Mouse (Mus musculus) olfactory bulb, adult 2 months (tissue): ENCODE measurements around the gene Gm21988. TPM values are rescaled to one million over a fixed set of nuclear protein-coding genes. Genes with fewer than 3 reads are reported as not detected.

Experiments
- H3K27ac ChIP-seq: fragments of 200-500 bp; 2 replicates; pipeline ENCODE4 v1.5.1; 2012; ENCODE audit warnings: low read depth, low read length; ENCODE audit not compliant: insufficient read depth
- H3K4me1 ChIP-seq: fragments of 200-500 bp; 2 replicates; pipeline ENCODE4 v1.6.1; 2012; ENCODE audit warnings: low read length; ENCODE audit not compliant: control insufficient read depth, insufficient read depth
- H3K4me3 ChIP-seq: fragments of 200-500 bp; 2 replicates; pipeline ENCODE4 v1.5.1; 2012; ENCODE audit warnings: mild to moderate bottlenecking, low read depth, low read length, moderate library complexity; ENCODE audit not compliant: insufficient read depth
- CTCF ChIP-seq: fragments of 200-500 bp; IDR thresholded peaks from 2 replicates; pipeline ENCODE4 v1.5.1; 2012; ENCODE audit warnings: low read depth, mild to moderate bottlenecking, low read length, moderate library complexity; ENCODE audit not compliant: insufficient read depth
- POLR2A ChIP-seq: fragments of 200-500 bp; IDR thresholded peaks from 2 replicates; pipeline ENCODE4 v1.6.1; 2012; ENCODE audit warnings: mild to moderate bottlenecking, low read depth, low read length, moderate library complexity; ENCODE audit not compliant: insufficient read depth
- WGBS: fragments of 180-500 bp; shearing (Covaris S2); methylation state at CpG from one replicate; pipeline ENCODE4 v1.1.7; 2018; 5-methylcytosine and 5-hydroxymethylcytosine counted together
- polyA plus RNA-seq: library from polyadenylated mRNA; stranded (reverse); fragments of >200 nt; gene quantifications from 2 replicates; pipeline ENCODE4 v1.2.4, GENCODE M21; 2012; ENCODE audit warnings: low replicate concordance; ENCODE audit not compliant: missing spikeins, insufficient read depth, insufficient read length

The Gm21988 gene
- polyA plus RNA-seq, 1 experiment, result not detected

DNA sequence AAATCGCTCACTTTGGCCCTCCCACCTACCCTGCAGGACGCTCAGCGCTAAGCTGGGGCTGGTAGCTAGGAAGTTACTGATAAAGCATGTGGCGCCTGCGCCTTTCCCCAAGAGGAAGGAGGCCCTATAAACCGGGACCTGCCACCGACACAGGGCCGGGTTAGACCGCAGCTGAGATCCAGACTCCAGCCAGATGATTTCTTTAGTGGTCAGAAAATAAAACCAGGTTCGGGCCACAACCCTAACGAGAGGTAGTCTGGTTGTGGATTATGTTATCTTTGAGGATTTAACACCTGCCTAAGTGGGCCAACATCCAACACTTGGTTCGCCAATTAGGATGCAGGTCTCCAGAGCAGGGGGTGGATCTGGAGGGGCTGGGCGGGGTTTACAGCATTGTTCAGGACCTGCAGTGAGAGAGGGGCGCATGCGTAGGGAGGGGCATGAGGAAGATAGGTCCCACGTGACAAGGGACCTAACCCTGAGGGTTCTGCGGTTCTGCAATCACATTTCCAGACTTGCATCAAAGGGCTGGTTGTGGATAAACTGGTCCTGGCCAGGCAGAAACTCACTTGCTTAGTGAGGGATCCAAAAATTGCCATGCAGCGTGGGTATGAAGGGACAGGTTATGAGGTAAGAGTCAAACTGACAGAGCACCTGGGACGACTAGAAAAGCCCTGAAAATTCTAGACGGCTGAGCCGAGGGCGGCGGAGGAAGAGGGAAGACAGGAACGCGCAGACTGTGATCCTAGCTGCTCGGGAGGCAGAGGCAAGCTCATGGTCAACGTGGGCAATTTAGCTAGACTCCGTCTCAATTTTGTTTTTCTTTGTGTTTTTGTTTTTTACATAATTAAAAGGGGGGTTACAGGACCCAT lies 18.7 kb downstream of the Gm21988 start, which contains the start of gene Slc16a13:
Gene Slc16a13 (minus strand): TSS at position 334 of the 872 bp plus-strand sequence.
- peaks cover 18% of the 10 kb centered on the region for H3K4me1 ChIP-seq
- H3K27ac ChIP-seq, result peak within 1 kb of the TSS; percentile 72
- H3K4me3 ChIP-seq, result peak within 1 kb of the TSS; percentile 67
- 1% methylated on average over 28 of the region's 28 CpGs for WGBS
- TF ChIP-seq POLR2A (peak; percentile 83; the same call in 1 of the 2 replicates), CTCF (no peak)

DNA sequence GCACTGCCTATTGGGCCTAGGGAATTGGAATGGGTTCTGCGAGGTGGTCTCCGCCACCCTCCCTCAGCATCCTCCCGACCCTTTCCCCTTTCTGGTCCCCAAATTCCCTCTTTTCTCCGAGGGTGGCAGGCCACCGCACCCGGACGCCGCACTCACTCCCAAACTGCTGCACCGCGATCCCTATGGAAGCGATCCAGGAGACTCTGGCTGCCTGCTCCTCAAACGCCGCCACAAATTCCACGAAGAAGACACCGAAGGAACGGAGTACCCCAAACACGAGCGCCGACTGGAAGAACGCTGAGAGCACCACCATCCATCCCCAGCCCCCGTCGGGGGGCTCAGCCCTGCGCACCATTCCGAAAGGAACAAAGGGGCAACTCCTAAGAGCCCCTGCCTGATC lies 19.3 kb downstream of the Gm21988 start:
- Histone ChIP-seq H3K4me3 (peak overlapping the region; percentile 67), H3K4me1 (peaks cover 18% of the 10 kb centered on the region), H3K27ac (peak overlapping the region; percentile 67)
- no peak for TF ChIP-seq CTCF
- WGBS, result 2% methylated on average over 24 of the region's 24 CpGs

GRCm38 (mm10) chr11:70219873-70220272 lies 19.8 kb downstream of the Gm21988 start:
- H3K27ac ChIP-seq, result peak overlapping the region; percentile 67
- peaks cover 23% of the 10 kb centered on the region for H3K4me1 ChIP-seq
- no peak for TF ChIP-seq CTCF
- TF ChIP-seq POLR2A, result no peak
- 43% methylated on average over 7 of the region's 7 CpGs for WGBS
- peak overlapping the region; percentile 67 for H3K4me3 ChIP-seq

DNA sequence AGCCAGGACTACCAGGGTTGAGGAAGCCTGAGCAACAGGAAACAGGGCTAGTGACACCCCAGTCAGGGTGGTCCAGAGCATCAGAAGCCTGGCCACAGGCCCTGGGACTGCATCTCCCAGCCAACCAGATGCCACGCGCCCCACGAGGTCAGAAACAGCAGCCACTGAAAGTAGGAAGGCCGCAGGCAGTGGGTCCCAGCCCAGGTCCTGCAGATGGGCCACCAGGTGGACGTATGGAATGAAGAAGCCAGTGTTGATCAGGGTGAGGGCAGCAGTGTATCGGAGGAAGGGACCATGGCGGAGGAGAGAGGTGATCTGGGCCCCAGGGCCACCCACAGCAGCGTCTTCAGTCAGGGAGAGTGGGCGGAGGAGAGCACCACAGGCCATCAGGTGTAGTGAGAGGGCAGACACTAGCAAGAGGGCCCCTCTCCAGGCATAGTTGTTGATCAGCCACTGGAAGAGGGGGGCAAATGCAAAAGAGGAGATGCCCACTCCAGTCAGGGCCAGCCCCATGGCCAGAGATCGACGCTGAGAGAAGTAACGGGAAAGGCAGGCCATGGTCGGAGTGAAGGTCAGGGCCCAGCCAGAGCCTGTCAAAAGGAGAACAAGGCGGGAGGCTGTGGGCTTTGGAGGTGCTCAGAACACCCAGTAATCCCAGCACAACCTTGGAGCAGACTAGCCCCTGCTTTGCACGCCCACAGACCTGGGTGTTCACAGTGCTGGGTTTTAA lies 20.7 kb downstream of the Gm21988 start:
- 88% methylated on average over 15 of the region's 15 CpGs for WGBS
- H3K4me3 ChIP-seq, result no peak overlapping the region

GRCm38 (mm10) chr11:70218039-70218438 lies 21.6 kb downstream of the Gm21988 start:
- Histone ChIP-seq H3K4me3 (no peak overlapping the region), H3K27ac (no peak overlapping the region), H3K4me1 (peaks cover 36% of the 10 kb centered on the region)
- 91% methylated on average over 4 of the region's 4 CpGs for WGBS
- TF ChIP-seq CTCF (no peak), POLR2A (no peak)

More for the DNA sequence above, 20.7 kb downstream of the Gm21988 start:
- Histone ChIP-seq H3K27ac (no peak overlapping the region), H3K4me1 (peaks cover 32% of the 10 kb centered on the region)
- TF ChIP-seq POLR2A (no peak), CTCF (no peak)

- peaks cover 35% of the 10 kb centered on the region for H3K4me1 ChIP-seq
- TF ChIP-seq POLR2A, result no peak
- no peak for TF ChIP-seq CTCF
- H3K27ac ChIP-seq, result no peak overlapping the region
- no peak overlapping the region for H3K4me3 ChIP-seq
- WGBS, result 69% methylated on average over 3 of the region's 3 CpGs
Measured at GRCm38 (mm10) chr11:70216103-70216502, 23.5 kb downstream of the Gm21988 start.

- TF ChIP-seq CTCF (no peak), POLR2A (no peak)
- Histone ChIP-seq H3K4me1 (peaks cover 35% of the 10 kb centered on the region), H3K27ac (no peak overlapping the region), H3K4me3 (no peak overlapping the region)
- 28% methylated on average over 22 of the region's 22 CpGs for WGBS
Measured at GRCm38 (mm10) chr11:70215301-70215700, 24.3 kb downstream of the Gm21988 start.

GRCm38 (mm10) chr11:70214856-70215209 lies 24.8 kb downstream of the Gm21988 start:
- TF ChIP-seq POLR2A, result no peak
- no peak for TF ChIP-seq CTCF
- 21% methylated on average over 18 of the region's 18 CpGs for WGBS
- Histone ChIP-seq H3K4me3 (peak overlapping the region; percentile 49; the same call in 1 of the 2 replicates), H3K27ac (no peak overlapping the region), H3K4me1 (peaks cover 31% of the 10 kb centered on the region)

DNA sequence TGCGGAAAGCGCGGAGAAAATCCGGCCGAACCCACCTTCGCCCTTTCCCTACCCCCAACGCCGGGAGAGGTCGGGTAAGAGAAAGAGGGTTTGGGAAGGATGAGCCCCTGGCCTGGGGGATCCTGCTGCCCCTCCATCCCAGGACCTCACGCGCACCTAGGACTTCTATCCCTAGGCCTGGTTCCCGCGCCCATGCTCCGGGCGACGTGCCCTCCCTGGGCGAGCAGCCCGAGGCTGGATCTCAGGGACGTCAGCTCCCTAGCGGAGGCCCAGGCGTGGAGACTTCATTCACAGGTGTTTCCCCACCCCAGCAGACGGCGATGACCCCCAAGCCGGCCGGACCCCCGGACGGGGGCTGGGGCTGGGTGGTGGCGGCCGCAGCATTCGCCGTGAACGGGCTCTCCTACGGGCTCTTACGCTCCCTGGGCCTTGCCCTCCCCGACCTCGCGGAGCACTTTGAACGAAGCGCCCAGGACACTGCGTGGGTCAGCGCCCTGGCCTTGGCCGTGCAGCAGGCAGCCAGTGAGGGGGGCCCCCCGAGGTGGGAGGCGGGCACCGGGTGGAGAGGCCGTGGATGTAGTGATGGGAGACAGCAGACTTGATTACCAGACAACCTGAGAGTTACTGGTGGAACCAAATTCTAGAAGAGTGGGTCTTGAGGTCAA lies 25.3 kb downstream of the Gm21988 start:
- 2% methylated on average over 46 of the region's 46 CpGs for WGBS
- H3K27ac ChIP-seq, result no peak overlapping the region
- TF ChIP-seq POLR2A (no peak; the same call in 1 of the 2 replicates), CTCF (no peak)

More for the DNA sequence above, 25.3 kb downstream of the Gm21988 start:
- Histone ChIP-seq H3K4me3 (peak overlapping the region; percentile 49), H3K4me1 (peaks cover 31% of the 10 kb centered on the region)
